Mouse (Mus musculus) lung, postnatal 14 days (tissue): ENCODE data around the gene Runx3.

Experiments used
- DNase-seq: peaks from one replicate; pipeline ENCODE4 v3.0.0; 2021

The Runx3 gene

DNA sequence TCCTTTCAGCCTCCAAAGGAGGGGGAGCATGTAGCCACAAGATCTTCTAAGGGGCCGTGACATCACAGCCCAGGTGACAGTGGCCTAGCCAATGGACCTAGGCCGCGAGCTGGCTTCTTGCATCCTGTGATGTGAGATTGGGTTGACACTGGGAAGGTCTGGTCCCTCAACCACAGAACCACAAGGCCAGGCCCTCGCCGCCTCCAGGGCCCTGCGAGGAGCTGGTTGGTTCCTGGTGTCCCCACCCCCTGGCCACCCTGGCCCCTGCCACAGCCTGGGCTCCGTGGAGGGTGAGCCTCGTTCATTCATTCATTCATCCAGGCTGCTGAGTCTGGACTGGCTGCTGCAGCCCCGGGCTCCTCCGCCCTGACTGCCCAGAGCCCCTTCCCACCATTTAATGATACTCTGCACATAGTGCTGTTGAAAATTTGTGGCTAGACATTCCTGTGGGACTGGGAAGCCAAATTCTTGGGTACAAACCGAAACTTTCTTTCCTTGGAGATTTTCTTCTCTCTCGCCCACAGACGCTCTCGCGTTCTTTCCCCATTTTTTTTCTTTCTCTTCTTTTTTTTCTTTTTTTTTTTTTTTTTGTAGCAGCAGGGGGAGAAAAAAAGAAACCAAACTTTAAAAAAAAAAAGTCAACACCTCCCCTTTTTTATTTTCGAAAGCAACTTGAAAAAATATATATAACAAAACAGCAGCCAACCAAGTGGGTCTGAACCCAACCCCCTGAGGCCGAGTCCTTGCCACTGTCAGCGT, at the start of gene Runx3:
Gene Runx3 (plus strand): TSS at position 311 of the 759 bp plus-strand sequence.
- DNase-seq = no peak

- DNase-seq = no peak
These were observed 47.8 kb upstream of the Runx3 start for GRCm38 (mm10) chr4:135072671-135073070.

DNA sequence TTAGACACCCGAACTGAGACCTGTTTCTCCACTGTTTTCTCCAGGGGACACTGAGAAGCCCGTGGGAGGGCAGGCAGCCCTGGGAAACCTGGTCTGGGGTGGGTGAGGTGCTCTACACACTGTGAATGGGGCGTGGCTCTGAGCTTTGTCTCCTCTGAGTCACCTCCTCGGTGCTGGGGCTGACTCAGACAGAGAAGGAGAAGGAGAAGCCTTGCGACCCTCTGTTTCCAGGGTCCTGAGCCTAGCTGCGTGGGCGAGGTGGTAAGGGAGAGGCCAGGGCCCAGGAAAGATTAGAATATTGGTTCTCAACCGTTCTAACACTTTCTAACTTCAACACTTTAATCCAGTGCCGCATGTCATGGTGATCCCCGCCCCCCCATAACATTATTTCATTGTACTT, 46.9 kb upstream of the Runx3 start:
- no peak for DNase-seq

DNA sequence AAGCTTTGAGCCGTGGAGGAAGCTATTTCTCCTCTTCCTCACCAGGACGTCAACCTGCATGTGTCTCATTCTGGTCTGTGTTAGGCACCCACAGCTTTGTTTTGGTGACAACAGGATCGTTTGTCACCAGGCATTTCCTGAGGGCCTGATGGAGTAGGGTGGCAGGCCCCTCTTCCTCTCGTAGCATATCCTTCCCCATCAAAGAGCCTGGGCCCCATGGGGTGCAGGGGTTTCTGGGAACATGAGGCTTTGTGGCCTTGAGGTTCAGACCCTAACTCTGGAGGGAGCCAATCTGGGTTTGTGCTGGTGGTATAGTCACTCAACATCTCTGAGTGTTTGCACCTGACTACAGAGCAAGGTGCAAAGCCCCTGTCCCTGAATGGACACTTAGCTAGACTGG, 45.8 kb upstream of the Runx3 start:
- DNase-seq = no peak

GRCm38 (mm10) chr4:135075360-135075759, 45.1 kb upstream of the Runx3 start:
- DNase-seq = no peak

GRCm38 (mm10) chr4:135076611-135077010, 43.8 kb upstream of the Runx3 start:
- DNase-seq = no peak

DNA sequence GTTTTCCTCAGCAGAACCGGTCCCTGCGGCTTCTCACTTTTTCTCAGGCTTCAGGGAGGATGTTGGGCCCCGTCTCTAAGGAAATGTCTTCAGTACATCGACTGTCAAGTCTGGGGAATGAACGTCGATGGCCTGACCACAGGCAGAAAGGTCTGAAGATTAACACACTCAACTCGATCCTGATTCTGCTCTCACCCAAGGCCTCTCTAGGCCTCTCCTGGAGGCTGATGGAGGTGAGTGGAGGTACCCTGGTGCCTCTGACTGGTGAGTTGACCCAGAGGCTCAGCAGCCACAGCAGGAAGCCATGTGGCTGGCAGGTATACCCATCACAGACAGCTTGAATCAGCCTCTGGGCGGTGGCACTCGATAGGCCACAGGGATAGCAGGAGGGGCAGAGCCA, 43.3 kb upstream of the Runx3 start:
- DNase-seq = no peak

GRCm38 (mm10) chr4:135079859-135080640, 40.4 kb upstream of the Runx3 start:
- DNase-seq = no peak

DNA sequence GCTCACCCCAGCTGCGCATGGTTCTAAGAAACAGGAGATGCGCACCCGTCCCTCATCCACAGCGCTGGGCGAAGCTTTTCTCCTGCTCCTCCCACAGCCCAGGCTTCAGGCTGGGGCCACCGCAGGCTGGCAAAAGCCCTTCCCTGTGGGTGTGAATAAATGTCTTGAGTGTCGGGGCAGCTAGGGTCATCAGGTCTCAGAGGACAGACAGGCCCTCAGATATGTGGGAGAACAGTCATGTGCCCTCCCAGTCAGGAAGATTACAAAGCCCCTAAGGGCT, 39.9 kb upstream of the Runx3 start:
- DNase-seq = no peak

DNA sequence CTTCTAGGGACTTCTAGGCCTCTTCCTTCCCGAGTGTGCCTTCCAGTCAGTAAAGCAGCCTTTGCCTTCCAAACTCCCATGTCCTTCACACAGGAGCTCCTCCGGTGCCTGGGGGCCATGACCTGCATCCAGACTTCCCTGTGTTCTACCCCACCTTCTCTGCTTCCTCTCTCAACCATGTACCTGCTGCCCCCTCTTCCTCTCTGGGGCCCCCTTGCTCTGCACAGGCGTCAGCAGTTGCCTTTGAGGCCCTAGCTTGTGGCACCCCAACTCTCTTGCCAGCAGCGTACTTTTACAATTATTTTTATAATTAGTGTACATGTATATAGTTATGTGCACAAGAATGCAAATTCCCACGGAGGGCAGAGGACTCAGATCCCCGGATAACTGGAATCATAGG, 37.4 kb upstream of the Runx3 start:
- DNase-seq = no peak

GRCm38 (mm10) chr4:135085077-135085853, 35.2 kb upstream of the Runx3 start:
- no peak for DNase-seq

GRCm38 (mm10) chr4:135090613-135091012, 29.8 kb upstream of the Runx3 start:
- no peak for DNase-seq

DNA sequence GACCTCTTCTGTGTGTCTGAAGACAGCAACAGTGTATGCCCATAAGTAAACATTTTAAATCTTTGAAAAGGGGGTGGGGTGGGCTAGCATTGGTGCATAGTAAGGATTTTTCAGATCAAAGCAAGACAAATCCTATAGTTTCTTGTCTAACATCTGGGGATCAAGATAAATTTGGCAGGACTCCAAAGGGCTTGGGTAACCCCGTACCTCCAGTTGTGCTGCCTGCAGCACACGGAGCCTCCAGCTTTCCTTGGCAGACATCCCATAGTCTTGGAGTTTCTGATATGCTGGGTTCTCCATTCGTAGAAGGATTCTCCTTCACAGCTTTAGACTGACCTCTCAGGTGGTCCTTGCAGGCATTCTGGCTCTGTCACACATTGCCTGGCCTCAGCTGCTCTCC, 27.6 kb upstream of the Runx3 start:
- DNase-seq = no peak

DNA sequence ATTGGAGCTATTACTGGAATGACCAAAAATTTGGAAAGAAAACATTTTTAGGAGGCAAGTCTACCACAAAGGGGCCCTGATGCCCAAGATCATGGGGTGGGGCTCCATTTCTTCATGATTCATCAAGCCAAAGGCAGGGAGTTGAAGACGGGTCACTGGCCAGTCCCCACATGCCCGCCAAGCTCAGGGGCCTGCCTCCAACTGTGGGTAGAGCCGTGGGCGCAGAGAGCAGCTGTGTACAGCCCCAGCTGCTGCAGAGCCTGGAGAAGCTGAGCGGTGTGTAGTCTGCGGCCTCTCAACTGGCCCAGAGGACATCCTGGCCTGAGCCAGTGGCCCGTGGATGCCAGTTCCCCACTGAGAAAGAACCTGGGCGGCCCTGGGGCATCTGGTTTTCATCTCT, 24.8 kb upstream of the Runx3 start:
- no peak for DNase-seq

- DNase-seq = no peak
These were observed 22.3 kb upstream of the Runx3 start for GRCm38 (mm10) chr4:135097910-135098891.

DNA sequence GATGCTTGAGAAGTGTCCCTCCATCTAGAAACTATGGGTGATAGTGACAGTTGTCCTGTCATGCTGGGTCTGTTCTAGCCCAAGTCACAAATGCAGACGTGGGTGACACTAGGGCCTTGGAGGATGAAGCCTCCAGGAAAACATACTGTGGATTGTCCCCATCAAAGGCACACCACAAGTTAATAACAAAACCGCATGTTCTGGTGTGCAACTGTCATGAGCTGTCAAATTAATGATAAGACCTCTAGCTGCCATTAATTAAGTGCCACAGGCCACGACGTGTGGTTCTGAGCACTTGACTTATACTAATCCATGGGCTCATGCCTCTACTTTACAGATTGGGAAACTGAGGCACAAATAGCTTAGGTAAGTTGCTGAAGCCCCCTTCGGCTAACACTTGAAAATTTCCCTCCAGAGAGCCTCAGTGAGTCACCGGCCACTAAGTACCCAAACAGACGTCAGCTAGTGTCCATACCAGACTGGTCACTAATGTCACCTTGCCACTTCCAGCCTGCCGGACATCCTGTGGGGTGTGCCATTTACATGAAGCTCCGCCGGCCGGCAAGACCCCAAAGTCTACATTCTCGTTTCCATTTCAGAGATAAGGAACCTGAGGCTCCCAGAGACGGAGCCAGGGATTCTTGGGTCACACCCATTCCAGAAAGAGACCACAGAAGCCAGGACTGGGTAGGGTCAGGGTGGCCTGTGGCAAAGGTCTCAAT, 18.3 kb upstream of the Runx3 start:
- no peak for DNase-seq

DNA sequence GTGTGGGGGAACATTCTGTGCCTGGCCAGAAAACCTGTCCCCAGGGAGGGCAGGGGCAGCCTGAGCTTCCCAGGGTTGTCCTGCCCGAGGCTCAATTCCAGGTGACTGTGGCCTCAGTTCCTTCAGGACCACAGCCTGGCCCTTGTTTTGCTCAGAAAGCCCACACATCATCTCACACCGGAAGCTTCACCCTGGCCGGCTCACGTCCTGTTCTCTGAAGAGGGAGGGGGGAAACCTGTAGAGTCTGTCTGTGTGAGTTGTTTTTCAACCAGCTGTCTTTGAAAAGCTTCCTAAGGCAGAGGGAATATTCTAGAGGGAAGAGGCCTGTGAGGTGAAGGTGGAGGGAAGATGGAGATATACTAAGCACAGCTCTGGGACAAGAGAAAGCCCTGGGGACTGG, 17.7 kb upstream of the Runx3 start:
- DNase-seq = no peak

DNA sequence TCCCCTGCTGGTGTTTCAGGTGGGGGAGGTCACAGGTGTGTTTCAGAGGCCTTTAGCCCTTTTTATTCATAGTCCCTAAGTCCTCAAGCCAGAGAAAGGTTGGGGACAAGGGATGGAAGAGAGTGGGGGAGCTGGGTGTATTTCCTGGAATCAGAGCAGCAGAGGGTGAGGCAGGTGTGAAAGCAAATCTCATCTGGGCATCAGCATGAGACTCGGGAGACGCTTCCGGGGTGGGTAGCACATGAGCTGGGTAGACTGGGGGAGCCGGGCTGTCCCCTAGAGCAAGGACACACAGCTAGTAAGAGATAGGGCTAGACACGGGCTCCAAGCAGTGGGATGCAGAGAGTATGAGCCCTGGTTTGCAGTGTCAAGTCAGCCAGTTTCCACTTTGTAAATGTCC, 16.7 kb upstream of the Runx3 start:
- DNase-seq = no peak

DNA sequence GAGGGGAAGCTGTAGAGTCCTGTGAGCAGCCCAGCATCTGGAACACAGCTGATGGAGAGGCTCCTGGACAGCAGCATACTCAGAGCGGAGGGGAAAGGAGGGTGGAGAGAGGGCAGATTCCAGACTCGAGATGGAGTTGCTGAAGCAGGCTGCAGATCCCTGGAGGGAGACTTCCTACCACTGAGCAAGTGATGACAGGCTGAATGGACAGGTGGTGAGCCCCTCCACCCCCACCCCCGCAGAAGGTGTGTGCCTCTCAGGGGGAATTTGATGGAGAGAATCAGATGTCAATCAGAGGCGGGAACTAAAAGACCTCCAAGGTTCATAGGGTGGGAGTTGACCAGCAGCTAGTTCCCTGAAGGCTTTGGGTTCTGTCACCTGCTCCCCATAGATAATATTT, 13.5 kb upstream of the Runx3 start:
- DNase-seq = no peak

- no peak for DNase-seq
These were observed 11.8 kb upstream of the Runx3 start for GRCm38 (mm10) chr4:135108666-135109065.

- no peak for DNase-seq
These were observed 6.8 kb upstream of the Runx3 start for GRCm38 (mm10) chr4:135113656-135114055.

DNA sequence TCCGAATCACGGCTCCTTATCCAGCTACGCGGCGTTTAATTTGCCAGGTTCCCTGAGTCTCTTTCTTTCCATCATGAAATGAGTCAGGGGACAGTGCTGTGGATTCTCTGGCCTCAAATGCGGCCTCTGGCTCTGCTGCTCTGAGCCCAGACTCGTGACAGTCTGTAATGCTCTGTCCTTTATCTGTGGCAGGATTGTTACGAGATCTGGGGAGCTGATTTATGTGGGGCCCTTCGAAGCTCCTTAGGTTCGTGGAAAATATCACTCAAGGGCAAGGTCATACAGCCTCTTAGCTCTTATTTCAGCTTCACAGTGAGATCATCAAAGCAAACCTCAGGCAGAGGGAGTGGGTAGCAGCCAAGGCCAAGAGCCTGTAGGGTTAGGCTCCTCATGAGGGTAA, 6.2 kb upstream of the Runx3 start:
- DNase-seq = no peak
